Mouse (Mus musculus) thymus, adult 2 months (tissue): Measurements from ENCODE around the gene Endou. TPM values are rescaled to one million over a fixed set of nuclear protein-coding genes. Genes with fewer than 3 reads are reported as not detected.

Source experiments
- DNase-seq: peaks from one replicate; pipeline ENCODE4 v3.0.0; 2021
- H3K27ac ChIP-seq: fragments of 200-500 bp; 2 replicates; pipeline ENCODE4 v1.5.1; 2012; ENCODE audit warnings: low read length, control low read depth; ENCODE audit not compliant: control insufficient read depth, insufficient read depth
- H3K27me3 ChIP-seq: fragments of 200-500 bp; 2 replicates; pipeline ENCODE4 v1.6.1; 2012; ENCODE audit warnings: mild to moderate bottlenecking, low read length, moderate library complexity, mixed read lengths; ENCODE audit not compliant: control insufficient read depth, insufficient read depth
- H3K36me3 ChIP-seq: fragments of 200-500 bp; 2 replicates; pipeline ENCODE4 v1.6.1; 2012; ENCODE audit warnings: mild to moderate bottlenecking, low read length, moderate library complexity; ENCODE audit not compliant: control insufficient read depth, insufficient read depth
- H3K4me1 ChIP-seq: fragments of 200-500 bp; replicated peaks from 2 replicates; pipeline ENCODE4 v1.6.1; 2012; ENCODE audit warnings: low read length; ENCODE audit not compliant: control insufficient read depth, insufficient read depth
- H3K4me3 ChIP-seq: fragments of 200-500 bp; 2 replicates; pipeline ENCODE4 v1.5.1; 2012; ENCODE audit warnings: mild to moderate bottlenecking, low read length, control low read depth, moderate library complexity; ENCODE audit not compliant: control insufficient read depth, insufficient read depth
- CTCF ChIP-seq: fragments of 200-500 bp; IDR thresholded peaks from 2 replicates; pipeline ENCODE4 v1.5.1; 2012; ENCODE audit warnings: mild to moderate bottlenecking, control low read depth, low read length, moderate library complexity, borderline replicate concordance; ENCODE audit not compliant: control insufficient read depth, poor library complexity, insufficient read depth; ENCODE audit errors: extremely low read depth
- POLR2A ChIP-seq: fragments of 200-500 bp; IDR thresholded peaks from 2 replicates; pipeline ENCODE4 v1.6.1; 2012; ENCODE audit warnings: mild to moderate bottlenecking, low read length, control low read depth, moderate library complexity; ENCODE audit not compliant: control insufficient read depth, poor library complexity, insufficient read depth; ENCODE audit errors: extremely low read depth
- WGBS: fragments of 180-500 bp; shearing (Covaris S2); methylation state at CpG from one replicate; pipeline ENCODE4 v1.1.7; 2018; 5-methylcytosine and 5-hydroxymethylcytosine counted together
- polyA plus RNA-seq: library from polyadenylated mRNA; depleted of rRNA; stranded (reverse); fragments of >200 nt; gene quantifications from 2 replicates; pipeline ENCODE4 v1.2.3, GENCODE M21; 2012

Endou gene
- polyA plus RNA-seq, 1 experiment: 276 TPM

DNA sequence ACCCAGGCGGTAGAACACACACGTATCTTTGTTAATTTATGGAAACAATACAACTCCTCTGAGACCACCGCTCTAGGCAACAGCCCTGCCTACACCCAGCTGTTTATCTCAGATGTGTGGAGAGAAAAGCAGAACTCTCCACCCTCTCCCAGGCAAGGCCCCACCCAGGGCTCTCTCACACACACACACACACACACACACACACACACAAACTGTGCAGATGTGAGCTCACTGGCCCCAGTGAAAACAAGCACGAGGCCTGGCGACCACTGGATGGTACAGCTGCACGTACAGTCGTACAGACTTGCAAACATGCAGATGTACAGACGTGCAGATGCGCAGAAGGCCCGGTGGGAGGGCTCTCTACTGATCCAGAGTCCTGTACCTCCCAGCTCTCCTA lies 13.8 kb upstream of the Endou start:
- Histone ChIP-seq H3K27me3 (no peaks in the 10 kb centered on the region), H3K4me1 (peaks cover 86% of the 10 kb centered on the region), H3K36me3 (peaks cover 15% of the 10 kb centered on the region), H3K4me3 (peak overlapping the region; percentile 30), H3K27ac (peak overlapping the region; percentile 72)
- WGBS: 12% methylated on average over 10 of the region's 10 CpGs
- TF ChIP-seq POLR2A: peak; percentile 34; the same call in 1 of the 2 replicates
- no peak for TF ChIP-seq CTCF
- peak; percentile 67 for DNase-seq

DNA sequence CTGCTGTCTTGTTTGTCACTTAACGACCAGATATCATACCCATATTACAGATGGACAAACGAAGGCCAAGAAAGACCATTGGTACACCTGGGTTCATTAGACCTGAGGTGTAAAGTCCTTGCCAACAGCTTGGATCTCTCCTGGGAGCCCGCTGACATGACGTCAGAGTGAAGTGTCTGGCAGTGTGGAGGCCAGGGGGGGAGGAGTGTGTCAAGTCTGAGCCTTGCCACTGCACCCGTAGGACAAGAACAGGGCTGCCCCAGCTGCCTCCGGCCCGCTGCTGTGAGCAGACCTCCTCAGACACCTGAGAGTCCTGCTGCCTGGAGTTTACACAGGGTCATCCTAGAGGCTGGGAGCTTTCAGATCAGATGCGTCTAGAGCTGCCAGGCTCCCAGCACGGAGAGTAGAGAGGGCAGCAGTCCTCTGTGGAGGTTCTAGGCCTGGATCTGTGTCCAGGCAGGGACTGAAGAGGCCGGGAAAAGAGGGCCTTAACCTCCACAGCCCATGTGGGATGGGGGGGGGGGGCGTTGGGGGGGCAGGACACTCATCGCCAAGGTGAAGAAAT lies 12.9 kb upstream of the Endou start:
- H3K27me3 ChIP-seq: no peaks in the 10 kb centered on the region
- no peak for DNase-seq
- H3K27ac ChIP-seq: no peak overlapping the region; the same call in 1 of the 2 replicates
- peaks cover 81% of the 10 kb centered on the region for H3K4me1 ChIP-seq
- 81% methylated on average over 12 of the region's 12 CpGs for WGBS
- H3K4me3 ChIP-seq: no peak overlapping the region
- peaks cover 15% of the 10 kb centered on the region for H3K36me3 ChIP-seq
- no peak for TF ChIP-seq POLR2A
- no peak for TF ChIP-seq CTCF

DNA sequence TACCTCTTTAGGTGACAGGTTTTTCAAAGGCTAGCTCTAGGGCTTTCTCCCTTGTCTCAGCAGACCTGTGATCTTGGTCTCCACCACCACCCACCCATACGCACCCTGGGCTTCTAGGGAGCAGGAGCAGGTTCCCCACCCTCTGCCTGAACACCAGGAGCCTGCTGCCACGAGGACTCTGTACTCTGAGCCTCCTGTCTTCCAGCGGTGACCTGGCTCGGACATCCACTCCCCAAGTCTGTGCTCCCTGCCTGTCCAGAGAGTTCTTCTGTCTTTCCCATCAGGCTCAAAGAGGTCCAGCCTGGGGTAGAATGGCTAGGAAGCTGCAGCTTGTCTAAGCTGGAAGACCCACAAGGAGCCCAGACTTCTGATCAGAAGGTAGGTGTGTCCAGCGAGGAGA lies 12.1 kb upstream of the Endou start:
- TF ChIP-seq CTCF: 0 out of 2 replicates have a peak, but pooled peaks have one; percentile 28
- no peak for TF ChIP-seq POLR2A
- 68% methylated on average over 5 of the region's 5 CpGs for WGBS
- H3K27me3 ChIP-seq: no peaks in the 10 kb centered on the region
- peaks cover 15% of the 10 kb centered on the region for H3K36me3 ChIP-seq
- no peak for DNase-seq
- no peak overlapping the region for H3K4me3 ChIP-seq
- peak overlapping the region; percentile 49 for H3K27ac ChIP-seq
- H3K4me1 ChIP-seq: peaks cover 73% of the 10 kb centered on the region

DNA sequence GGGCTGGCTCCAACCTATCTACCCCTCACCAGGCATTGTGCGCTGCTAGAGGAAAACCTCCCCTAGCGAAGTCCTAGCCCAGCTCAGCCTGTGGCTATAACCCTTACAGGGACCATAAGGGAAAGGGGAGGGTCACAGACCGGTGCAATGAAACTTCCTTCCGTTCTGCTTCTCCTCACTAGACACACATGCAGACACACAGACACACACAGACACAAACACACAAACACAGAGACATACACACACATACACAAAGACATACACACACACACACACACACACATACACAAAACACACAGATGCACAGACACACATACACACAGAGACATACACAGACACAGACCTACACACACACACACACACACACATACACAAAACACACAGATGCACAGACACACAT lies 11.5 kb upstream of the Endou start:
- Histone ChIP-seq H3K27me3 (no peaks in the 10 kb centered on the region), H3K27ac (peak overlapping the region; percentile 78), H3K4me3 (no peak overlapping the region), H3K36me3 (peaks cover 15% of the 10 kb centered on the region), H3K4me1 (peaks cover 70% of the 10 kb centered on the region)
- TF ChIP-seq CTCF: no peak
- no peak for TF ChIP-seq POLR2A
- no peak for DNase-seq
- whole genome bisulfite sequencing: 17% methylated on average over 4 of the region's 4 CpGs

DNA sequence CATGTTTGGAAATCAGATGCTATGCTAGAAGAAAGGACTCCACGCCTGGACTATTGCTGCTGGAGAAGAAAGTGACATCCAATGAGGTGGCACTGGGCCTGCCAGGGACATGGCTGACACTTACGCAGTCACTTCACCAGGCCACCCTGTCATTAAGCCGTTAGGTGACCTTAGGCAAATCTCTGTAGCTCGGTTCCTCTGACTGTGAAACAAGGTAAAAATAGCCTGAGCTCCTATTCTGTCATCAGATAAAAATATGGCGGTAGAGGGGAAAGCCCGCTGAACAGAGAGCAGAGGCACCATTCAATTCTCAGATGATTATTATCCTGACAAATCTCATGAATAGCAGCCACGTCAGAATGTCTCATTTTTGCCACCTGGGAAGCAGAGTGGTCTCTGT lies 10.9 kb upstream of the Endou start:
- peaks cover 15% of the 10 kb centered on the region for H3K36me3 ChIP-seq
- whole genome bisulfite sequencing: 45% methylated on average over 7 of the region's 7 CpGs
- TF ChIP-seq POLR2A: no peak
- no peak overlapping the region for H3K4me3 ChIP-seq
- peak overlapping the region; percentile 78 for H3K27ac ChIP-seq
- no peaks in the 10 kb centered on the region for H3K27me3 ChIP-seq
- no peak for DNase-seq
- H3K4me1 ChIP-seq: peaks cover 68% of the 10 kb centered on the region

DNA sequence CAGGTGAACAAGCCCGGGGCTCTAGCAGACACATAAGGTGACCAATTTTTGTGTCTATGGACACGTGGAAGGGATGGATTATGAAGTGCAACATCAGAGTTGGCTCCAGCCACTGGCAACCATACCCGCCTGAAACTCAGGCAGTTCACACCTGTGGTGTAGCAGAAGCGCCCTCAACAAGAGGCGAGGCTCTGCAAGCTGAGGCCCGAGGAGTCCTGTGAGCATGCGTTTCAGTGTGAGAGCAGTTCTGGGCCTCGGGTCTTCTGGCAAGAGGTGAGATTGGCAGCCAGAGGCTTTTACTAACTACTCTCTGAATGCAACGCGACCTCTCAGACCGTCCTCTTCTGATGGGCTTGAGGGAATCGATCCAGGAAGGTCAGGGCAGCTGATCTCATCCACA lies 10.5 kb upstream of the Endou start:
- H3K27me3 ChIP-seq: no peaks in the 10 kb centered on the region
- 61% methylated on average over 12 of the region's 12 CpGs for WGBS
- peaks cover 64% of the 10 kb centered on the region for H3K4me1 ChIP-seq
- peak overlapping the region; percentile 78 for H3K27ac ChIP-seq
- peaks cover 11% of the 10 kb centered on the region for H3K36me3 ChIP-seq
- H3K4me3 ChIP-seq: no peak overlapping the region
- TF ChIP-seq CTCF (no peak), POLR2A (no peak)
- no peak for DNase-seq

DNA sequence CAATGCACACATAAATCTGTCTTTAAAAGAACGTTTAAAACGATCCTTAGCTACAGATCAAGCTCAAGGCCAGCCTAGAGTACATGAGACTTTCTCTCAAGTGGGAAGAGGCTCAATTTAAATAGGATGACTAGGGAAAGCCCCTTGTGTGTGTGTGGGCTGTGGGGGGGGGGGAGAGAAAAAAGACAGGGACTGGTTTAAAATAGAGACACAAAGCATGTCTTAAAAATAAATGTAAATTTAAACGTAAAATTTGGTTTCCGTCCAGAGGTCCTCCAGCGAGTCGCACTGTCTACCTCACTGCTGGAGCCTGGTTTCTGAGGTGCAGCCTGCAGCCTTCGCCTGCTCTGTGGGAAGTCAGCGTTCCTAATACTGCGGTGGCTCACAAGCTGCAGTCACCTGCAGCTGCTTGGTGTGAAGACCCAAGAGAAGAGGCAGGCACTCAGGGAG lies 9.2 kb upstream of the Endou start:
- WGBS: 55% methylated on average over 9 of the region's 9 CpGs
- no peaks in the 10 kb centered on the region for H3K27me3 ChIP-seq
- H3K27ac ChIP-seq: peak overlapping the region; percentile 38

More for the DNA sequence above, 9.2 kb upstream of the Endou start:
- peaks cover 52% of the 10 kb centered on the region for H3K4me1 ChIP-seq
- no peak for DNase-seq
- H3K4me3 ChIP-seq: no peak overlapping the region
- peaks cover 2% of the 10 kb centered on the region; the same call in 1 of the 2 replicates for H3K36me3 ChIP-seq
- TF ChIP-seq CTCF (no peak), POLR2A (0 out of 2 replicates have a peak, but pooled peaks have one; percentile 22)
